21 mouse cellular contexts compared by ENCODE assay signal in genomic region chrX:166906602-166907001, GRCm38 (mm10).
DNase-seq lines count a peak whose midpoint lies in the region; ATAC-seq lines count a peak whose summit lies in the region.
"Had no signal": no experiment of that assay in that cellular context is flagged by ENCODE, and none has a peak within 500 bp of the region (broad histone marks: within the 10 kb centered on the region; RNA-seq: fewer than 3 reads in every experiment).

No protein-coding gene starts in this region.

- DNase-seq in left cerebral cortex, adult 11 months (ENCODE audit: low spot score) = peak; percentile 11
- DNase-seq in left cerebral cortex, postnatal 4 days = no peak
- DNase-seq in left cerebral cortex, postnatal 25 days (ENCODE audit: low spot score in 2 of 2) = peak; percentile 4 to 52
- no peak for DNase-seq in left cerebral cortex, adult 18-20 months (ENCODE audit: low spot score in 2 of 2)
- DNase-seq in right cerebral cortex, adult 2 months (ENCODE audit: low spot score in 2 of 2) = peak; percentile 3 to 4
- no peak for DNase-seq in right cerebral cortex, postnatal 4 days
- peak; percentile 36 for DNase-seq in telencephalon, adult 2 months (ENCODE audit: low read depth, low spot score)
- DNase-seq: adrenal gland, adult 8-10 months; adrenal gland, postnatal 25 days; cerebellum, adult 18-20 months; cerebellum, adult 9-10 months; cerebellum, postnatal 14 days; forebrain, postnatal 0 days; gastrocnemius, postnatal 25 days; heart, adult 18-20 months; heart, postnatal 10 days; heart, postnatal 36 days had no signal

- intact Hi-C loops in left cerebral cortex, postnatal 4 days (cut with DNase I) = no loop called here
- intact Hi-C loops in left cerebral cortex, postnatal 25 days (cut with DNase I) = no loop called here

- ATAC-seq in activated CD4-positive, CD25-positive, alpha-beta regulatory T cell, adult 4 months = no peak
- ATAC-seq: CD4-positive, CD25-positive, alpha-beta regulatory T cell, adult 4 months; forebrain, embryonic 14.5 days; forebrain, postnatal 0 days; hindbrain, embryonic 16.5 days had no signal

Comparison
In these comparisons a context has a peak if more than half of its experiments do, and no peak if none do; other contexts are left out.
1. DNase-seq: peak in left cerebral cortex, adult 11 months (single experiment), left cerebral cortex, postnatal 25 days (2 of 2), right cerebral cortex, adult 2 months (2 of 2) and telencephalon, adult 2 months (single experiment); none in left cerebral cortex, postnatal 4 days (single experiment), left cerebral cortex, adult 18-20 months (0 of 2) and right cerebral cortex, postnatal 4 days (single experiment).